Mouse (Mus musculus) neural tube, embryonic 12.5 days (tissue): ENCODE measurements around the gene Olfr1204. TPM values are rescaled to one million over a fixed set of nuclear protein-coding genes. Genes with fewer than 3 reads are reported as not detected.

ENCODE experiments used
- ATAC-seq: fragments of 200-750 bp; cut with Nextera tagmentation; 2 replicates; pipeline ENCODE4 v1.8.0; 2017; ENCODE audit warnings: low read depth, mild to moderate bottlenecking, moderate TSS enrichment, moderate library complexity; ENCODE audit not compliant: low FRiP score
- H3K27ac ChIP-seq: fragments of 300-500 bp; sonication (generic); 2 replicates; pipeline ENCODE4 v1.5.1; 2016
- H3K27me3 ChIP-seq: fragments of 300-500 bp; sonication (generic); replicated peaks from 2 replicates; pipeline ENCODE4 v1.6.1; 2016; ENCODE audit warnings: mild to moderate bottlenecking
- H3K36me3 ChIP-seq: fragments of 300-500 bp; sonication (generic); 2 replicates; pipeline ENCODE4 v1.6.1; 2016; ENCODE audit warnings: mild to moderate bottlenecking
- H3K4me1 ChIP-seq: fragments of 300-500 bp; sonication (generic); 2 replicates; pipeline ENCODE4 v1.6.1; 2016
- H3K4me2 ChIP-seq: fragments of 300-500 bp; sonication (generic); replicated peaks from 2 replicates; pipeline ENCODE4 v1.6.1; 2016; ENCODE audit warnings: mild to moderate bottlenecking
- H3K4me3 ChIP-seq: fragments of 300-500 bp; sonication (generic); 2 replicates; pipeline ENCODE4 v1.5.1; 2016
- H3K9ac ChIP-seq: fragments of 300-500 bp; sonication (generic); 2 replicates; pipeline ENCODE4 v1.6.1; 2016; ENCODE audit warnings: mild to moderate bottlenecking
- H3K9me3 ChIP-seq: fragments of 300-500 bp; sonication (generic); 2 replicates; pipeline ENCODE4 v1.6.1; 2016; ENCODE audit warnings: mild to moderate bottlenecking
- WGBS: fragments of 180-500 bp; shearing (Covaris S2); methylation state at CpG from one replicate; pipeline ENCODE4 v1.1.7; 2016; 5-methylcytosine and 5-hydroxymethylcytosine counted together
- polyA plus RNA-seq: library from polyadenylated mRNA; unstranded; fragments of >200 nt; fragmentation: Nextera tagmentation; extraction: Ambion mirVana; gene quantifications from 2 replicates; pipeline ENCODE4 v1.2.1, GENCODE M21; 2016

Olfr1204 gene
- not detected in 2 replicates for polyA plus RNA-seq

DNA sequence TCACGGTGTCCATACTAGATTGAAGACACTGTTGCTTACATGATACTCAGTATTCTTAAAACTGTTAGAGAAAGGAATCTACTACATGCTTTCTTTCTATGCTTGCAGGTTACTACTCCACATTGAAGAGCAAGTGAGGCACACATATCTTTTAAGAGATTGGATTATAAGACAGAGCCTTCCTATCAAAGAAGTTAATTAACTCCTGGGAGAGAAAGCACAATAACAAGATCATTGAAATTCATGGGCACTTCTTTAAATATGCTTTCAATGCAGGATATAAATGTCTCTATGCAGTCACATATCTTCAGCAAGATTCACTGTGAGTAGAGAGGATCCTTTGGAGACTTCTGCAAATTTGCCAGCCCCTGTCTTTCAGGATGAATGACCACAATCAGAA lies at the start of gene Olfr1204:
Gene Olfr1204, plus strand, starts transcription at position 301 of the 400 bp plus-strand sequence.
- WGBS, result 88% methylated on average over 1 of the region's 1 CpGs
- H3K9ac ChIP-seq, result no peak within 1 kb of the TSS

DNA sequence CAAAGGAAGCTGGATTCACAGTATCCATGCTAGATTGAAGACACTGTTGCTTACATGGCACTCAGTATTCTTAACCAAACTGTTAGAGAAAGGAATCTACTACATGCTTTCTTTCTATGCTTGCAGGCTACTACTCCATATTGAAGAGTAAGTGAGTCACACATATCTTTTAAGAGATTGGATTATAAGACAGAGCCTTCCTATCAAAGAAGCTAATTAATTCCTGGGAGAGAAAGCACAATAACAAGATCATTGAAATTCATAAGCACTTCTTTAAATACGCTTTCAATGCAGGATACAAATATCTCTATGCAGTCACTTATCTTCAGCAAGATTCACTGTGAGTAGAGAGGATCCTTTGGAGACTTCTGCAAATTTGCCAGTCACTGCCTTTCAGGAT lies 34.9 kb upstream of the Olfr1204 start, which contains the start of gene Olfr1202:
Gene Olfr1202, plus strand, starts transcription at position 301 of the 400 bp plus-strand sequence.
- Histone ChIP-seq H3K4me1 (no peaks in the 10 kb centered on the region), H3K36me3 (no peaks in the 10 kb centered on the region), H3K4me2 (no peak within 1 kb of the TSS), H3K9ac (no peak within 1 kb of the TSS), H3K27me3 (no peaks in the 10 kb centered on the region), H3K4me3 (no peak within 1 kb of the TSS), H3K27ac (no peak within 1 kb of the TSS), H3K9me3 (no peaks in the 10 kb centered on the region)
- no peak for ATAC-seq
- WGBS, result 92% methylated on average over 1 of the region's 1 CpGs

More for the DNA sequence above, at the start of gene Olfr1204:
- no peak within 1 kb of the TSS for H3K4me2 ChIP-seq
- no peak within 1 kb of the TSS for H3K4me3 ChIP-seq
- no peak for ATAC-seq
- no peaks in the 10 kb centered on the region for H3K36me3 ChIP-seq
- H3K27me3 ChIP-seq, result no peaks in the 10 kb centered on the region
- H3K27ac ChIP-seq, result no peak within 1 kb of the TSS
- H3K9me3 ChIP-seq, result no peaks in the 10 kb centered on the region
- no peaks in the 10 kb centered on the region for H3K4me1 ChIP-seq

DNA sequence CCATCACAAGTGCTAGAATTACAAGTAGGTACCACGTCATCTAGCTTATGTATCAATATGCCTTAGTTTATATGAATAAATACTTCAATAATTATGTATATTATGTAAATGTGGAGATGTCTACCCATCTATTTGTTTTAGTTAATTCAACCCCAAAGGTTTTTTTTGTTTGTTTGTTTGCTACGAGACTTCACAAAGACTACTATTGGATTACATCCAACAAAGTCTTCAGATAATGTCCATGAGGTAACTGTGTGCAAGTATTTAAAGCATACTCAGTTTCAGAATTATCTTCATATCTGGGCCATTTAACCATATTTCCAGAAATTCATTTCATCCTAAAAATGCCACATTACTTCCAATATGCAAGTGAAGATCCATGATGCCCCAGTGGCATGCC lies 19.7 kb upstream of the Olfr1204 start, which contains the start of gene Olfr1205:
Gene Olfr1205, plus strand, starts transcription at position 301 of the 400 bp plus-strand sequence.
- ATAC-seq, result no peak
- no peak within 1 kb of the TSS for H3K27ac ChIP-seq
- no peaks in the 10 kb centered on the region for H3K9me3 ChIP-seq
- no peaks in the 10 kb centered on the region for H3K27me3 ChIP-seq
- H3K4me2 ChIP-seq, result no peak within 1 kb of the TSS
- H3K4me1 ChIP-seq, result no peaks in the 10 kb centered on the region
- H3K4me3 ChIP-seq, result no peak within 1 kb of the TSS
- 96% methylated on average over 2 of the region's 2 CpGs for WGBS
- H3K36me3 ChIP-seq, result no peaks in the 10 kb centered on the region
- no peak within 1 kb of the TSS for H3K9ac ChIP-seq

DNA sequence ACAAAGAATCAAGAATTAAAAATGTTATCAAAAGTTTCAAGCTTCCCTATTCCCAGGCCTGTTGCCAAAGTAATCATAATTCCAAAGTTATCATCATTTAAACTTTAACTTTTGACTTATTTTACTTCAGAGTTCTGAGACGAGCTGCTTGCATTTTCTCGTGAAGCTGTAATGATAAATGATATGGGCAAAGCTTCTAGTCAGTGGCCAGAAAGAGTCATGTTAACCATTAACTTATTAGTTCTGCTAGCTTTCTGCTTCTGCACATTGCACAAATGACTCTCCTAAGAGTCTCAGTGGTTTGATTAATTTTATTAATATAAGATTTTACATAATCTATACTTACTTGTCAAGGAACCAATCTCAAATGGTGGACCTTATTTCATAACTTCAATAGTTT lies 10.6 kb upstream of the Olfr1204 start:
- Histone ChIP-seq H3K9me3 (no peaks in the 10 kb centered on the region), H3K4me2 (no peak overlapping the region), H3K4me1 (no peaks in the 10 kb centered on the region), H3K27ac (no peak overlapping the region), H3K36me3 (no peaks in the 10 kb centered on the region), H3K9ac (no peak overlapping the region), H3K27me3 (no peaks in the 10 kb centered on the region), H3K4me3 (no peak overlapping the region)
- WGBS, result 85% methylated on average over 2 of the region's 2 CpGs
- no peak for ATAC-seq

DNA sequence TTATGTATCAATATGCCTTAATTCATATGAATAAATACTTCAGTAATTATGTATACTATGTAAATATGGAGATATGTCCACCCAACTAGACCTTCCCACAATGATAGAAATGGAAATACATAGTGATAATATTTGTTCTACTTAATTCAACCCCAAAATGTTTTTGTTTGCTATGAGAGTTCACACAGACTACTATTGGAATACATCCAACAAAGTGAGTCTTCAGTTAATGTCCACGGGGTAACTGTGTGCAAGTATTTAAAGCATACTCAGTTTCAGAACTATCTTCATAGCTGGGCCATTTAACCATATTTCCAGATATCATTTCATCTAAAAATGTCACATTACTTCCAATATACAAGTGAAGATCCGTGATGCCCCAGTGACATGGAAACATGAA lies 13.8 kb downstream of the Olfr1204 start, which contains the start of gene Olfr1206:
Gene Olfr1206, plus strand, starts transcription at position 301 of the 400 bp plus-strand sequence.
- no peak within 1 kb of the TSS for H3K4me3 ChIP-seq
- no peaks in the 10 kb centered on the region for H3K27me3 ChIP-seq
- no peaks in the 10 kb centered on the region for H3K36me3 ChIP-seq
- 82% methylated on average over 2 of the region's 2 CpGs for WGBS
- ATAC-seq, result no peak
- no peaks in the 10 kb centered on the region for H3K9me3 ChIP-seq
- H3K4me2 ChIP-seq, result no peak within 1 kb of the TSS
- H3K9ac ChIP-seq, result no peak within 1 kb of the TSS
- H3K27ac ChIP-seq, result no peak within 1 kb of the TSS
- no peaks in the 10 kb centered on the region for H3K4me1 ChIP-seq

DNA sequence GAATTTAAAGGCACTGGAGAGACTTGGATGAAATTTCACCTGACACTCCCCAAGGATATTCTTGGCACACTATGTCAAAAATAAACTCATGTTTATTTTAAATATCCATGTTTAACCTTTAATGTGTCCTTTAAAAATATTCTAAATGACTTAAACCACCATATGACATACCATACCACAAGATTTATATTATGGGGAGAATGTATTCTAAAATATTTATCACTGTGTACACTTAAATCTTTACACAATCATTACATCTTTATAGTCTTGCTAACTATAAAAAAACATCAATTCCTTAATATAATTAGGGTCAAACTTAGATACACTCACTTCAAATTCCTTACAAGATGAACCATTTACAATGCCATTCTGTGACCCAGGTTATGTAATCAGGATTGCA lies 53.1 kb downstream of the Olfr1204 start, which contains the start of gene Olfr1208:
Gene Olfr1208, minus strand, starts transcription at position 101 of the 400 bp plus-strand sequence.
- H3K4me3 ChIP-seq, result no peak within 1 kb of the TSS
- H3K9me3 ChIP-seq, result no peaks in the 10 kb centered on the region
- no peak within 1 kb of the TSS for H3K4me2 ChIP-seq
- no peaks in the 10 kb centered on the region for H3K4me1 ChIP-seq
- no peaks in the 10 kb centered on the region for H3K27me3 ChIP-seq
- no peaks in the 10 kb centered on the region for H3K36me3 ChIP-seq
- H3K9ac ChIP-seq, result no peak within 1 kb of the TSS
- no peak for ATAC-seq
- H3K27ac ChIP-seq, result no peak within 1 kb of the TSS

Other genes with a start within 250 kb of the Olfr1204 start
- not detected in 2 replicates for gene Olfr1191-ps1, start 208.8 kb upstream of the Olfr1204 start, polyA plus RNA-seq
- gene Olfr1192-ps1, start 200.8 kb upstream of the Olfr1204 start, polyA plus RNA-seq, result not detected in 2 replicates
- gene Olfr1193, start 173.7 kb upstream of the Olfr1204 start, polyA plus RNA-seq, result not detected in 2 replicates
- gene Olfr1195, start 160.1 kb upstream of the Olfr1204 start, polyA plus RNA-seq, result not detected in 2 replicates
- not detected in 2 replicates for gene Olfr1196, start 144.7 kb upstream of the Olfr1204 start, polyA plus RNA-seq
- gene Olfr1197, start 116.9 kb upstream of the Olfr1204 start, polyA plus RNA-seq, result not detected in 2 replicates
- not detected in 2 replicates for gene Olfr1198, start 97.9 kb upstream of the Olfr1204 start, polyA plus RNA-seq
- not detected in 2 replicates for gene Olfr1199, start 88.8 kb upstream of the Olfr1204 start, polyA plus RNA-seq
- gene Olfr1200, start 78.8 kb upstream of the Olfr1204 start, polyA plus RNA-seq, result not detected in 2 replicates
- not detected in 2 replicates for gene Olfr1201, start 56.3 kb upstream of the Olfr1204 start, polyA plus RNA-seq
- 0.05 TPM in 1 of 2 replicates, not detected in the other for gene Olfr1202, start 34.8 kb upstream of the Olfr1204 start, polyA plus RNA-seq
- not detected in 2 replicates for gene Olfr1205, start 19.6 kb upstream of the Olfr1204 start, polyA plus RNA-seq
- not detected in 2 replicates for gene Olfr1206, start 13.9 kb downstream of the Olfr1204 start, polyA plus RNA-seq
- not detected in 2 replicates for gene Olfr1208, start 53.0 kb downstream of the Olfr1204 start, polyA plus RNA-seq
- not detected in 2 replicates for gene Olfr1209, start 65.9 kb downstream of the Olfr1204 start, polyA plus RNA-seq
- gene Olfr1211, start 88.8 kb downstream of the Olfr1204 start, polyA plus RNA-seq, result not detected in 2 replicates
- not detected in 2 replicates for gene Olfr1212, start 104.7 kb downstream of the Olfr1204 start, polyA plus RNA-seq
- not detected in 2 replicates for gene Gm13762, start 131.0 kb downstream of the Olfr1204 start, polyA plus RNA-seq
- not detected in 2 replicates for gene Olfr1214, start 143.4 kb downstream of the Olfr1204 start, polyA plus RNA-seq
- gene Olfr1215, start 157.7 kb downstream of the Olfr1204 start, polyA plus RNA-seq, result not detected in 2 replicates
- gene Olfr1216, start 169.0 kb downstream of the Olfr1204 start, polyA plus RNA-seq, result not detected in 2 replicates
- not detected in 2 replicates for gene Olfr1217, start 182.8 kb downstream of the Olfr1204 start, polyA plus RNA-seq
- gene Olfr1218, start 211.9 kb downstream of the Olfr1204 start, polyA plus RNA-seq, result not detected in 2 replicates
- gene Olfr1219, start 234.2 kb downstream of the Olfr1204 start, polyA plus RNA-seq, result not detected in 2 replicates